Mouse (Mus musculus): Measurements from ENCODE around the gene Gm14409.
"Not testable (repeated sequence)": the region's sequence is repeated elsewhere in the genome, so short reads cannot be mapped to it uniquely, and the experiment has no call there.

Gene Gm14409

DNA sequence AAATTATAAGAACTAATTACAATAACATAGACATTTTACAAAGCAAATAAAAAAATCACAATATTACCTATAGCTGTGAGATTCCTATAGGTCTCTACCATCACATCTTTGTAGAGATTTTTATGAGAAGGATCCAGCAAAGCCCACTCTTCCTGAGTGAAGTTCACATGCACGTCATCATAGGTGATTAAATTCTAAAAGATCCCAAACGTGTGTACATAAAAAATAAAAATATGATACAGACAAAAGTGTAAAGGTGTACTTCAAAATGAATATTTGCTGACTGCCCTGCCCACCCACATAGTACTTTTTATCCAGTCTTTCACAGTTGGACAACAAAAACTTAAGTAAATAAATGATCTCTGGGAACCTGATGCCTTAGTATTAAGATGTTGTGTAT is at the start of gene Gm14409:
Gene Gm14409 (minus strand): TSS at position 101 of the 400 bp plus-strand sequence.
- not testable (repeated sequence) for DNase-seq

DNA sequence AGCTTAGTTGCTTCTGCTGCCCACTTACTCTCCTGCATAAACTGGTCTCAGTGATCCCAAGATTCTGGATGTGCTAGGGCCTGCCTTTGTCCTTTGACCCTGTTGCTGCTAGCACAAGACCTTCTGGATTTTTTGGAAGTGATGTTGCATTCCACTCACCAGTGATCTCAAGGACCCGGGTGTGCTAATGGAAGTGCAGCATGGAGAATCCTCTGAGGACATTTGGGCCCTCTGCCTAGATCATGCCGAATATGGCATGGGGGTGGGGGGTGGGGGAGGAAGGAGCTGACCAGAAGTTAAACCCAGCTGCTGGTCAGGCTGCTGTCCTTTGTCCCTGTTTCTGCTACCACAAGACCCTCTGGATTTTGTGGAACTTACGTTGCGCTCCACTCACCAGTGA is 42.8 kb upstream of the Gm14409 start:
- not testable (repeated sequence) for DNase-seq

DNA sequence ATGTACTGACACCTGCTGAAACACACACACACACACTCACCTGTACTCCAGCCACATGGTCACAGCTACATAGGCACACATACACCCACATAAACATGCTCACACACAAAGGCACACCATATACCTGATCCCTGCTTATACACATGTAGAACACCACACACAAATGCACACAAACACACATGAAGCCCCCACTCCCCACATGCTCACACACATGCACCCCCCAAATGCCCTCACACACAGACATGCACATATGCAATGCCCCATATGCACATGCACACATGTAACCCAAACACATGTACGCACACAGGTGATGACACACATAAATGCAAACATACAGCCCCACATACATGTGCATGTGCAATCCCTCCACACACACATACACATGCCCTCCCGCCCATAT is 38.1 kb upstream of the Gm14409 start:
- DNase-seq: not testable (repeated sequence)

DNA sequence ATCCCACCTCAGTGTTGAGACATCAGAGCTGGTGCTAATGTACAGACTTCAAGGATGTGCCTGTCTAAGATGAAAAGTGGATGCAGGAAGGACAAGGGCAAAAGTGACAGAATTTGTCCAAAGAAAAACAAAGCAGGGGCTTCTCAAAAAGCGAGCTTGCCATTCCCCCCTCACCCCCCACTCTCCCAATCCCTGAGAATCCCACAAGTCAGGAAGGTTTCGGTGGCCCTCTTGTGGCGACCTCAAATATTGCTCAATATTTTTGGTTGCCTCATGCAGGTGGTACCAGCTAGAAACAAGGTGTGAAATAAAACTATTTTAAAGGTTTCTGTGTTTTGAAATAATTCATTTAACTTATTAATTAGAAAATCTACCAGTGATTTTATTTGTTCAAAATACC is 16.9 kb upstream of the Gm14409 start:
- DNase-seq: not testable (repeated sequence)

DNA sequence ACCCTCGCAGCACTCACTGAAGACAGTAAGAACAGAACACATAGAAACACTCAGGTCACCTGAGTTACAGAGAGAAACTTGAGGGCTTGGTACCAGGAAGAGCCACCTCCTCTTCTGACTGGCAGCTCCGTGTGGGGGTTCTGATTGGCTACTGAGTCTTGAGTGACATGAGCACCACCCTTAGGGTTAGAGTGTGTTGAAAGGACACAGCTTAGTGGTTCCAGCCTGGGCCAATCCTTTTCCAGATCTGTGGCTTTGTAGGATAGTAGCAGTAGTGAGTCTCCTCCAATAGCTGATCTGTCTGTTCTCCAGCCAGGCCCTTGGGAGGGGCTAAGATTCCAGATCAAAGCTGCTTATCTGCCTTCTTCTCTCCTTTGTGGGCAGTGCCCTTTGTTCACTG is 10.9 kb upstream of the Gm14409 start:
- DNase-seq: not testable (repeated sequence)

DNA sequence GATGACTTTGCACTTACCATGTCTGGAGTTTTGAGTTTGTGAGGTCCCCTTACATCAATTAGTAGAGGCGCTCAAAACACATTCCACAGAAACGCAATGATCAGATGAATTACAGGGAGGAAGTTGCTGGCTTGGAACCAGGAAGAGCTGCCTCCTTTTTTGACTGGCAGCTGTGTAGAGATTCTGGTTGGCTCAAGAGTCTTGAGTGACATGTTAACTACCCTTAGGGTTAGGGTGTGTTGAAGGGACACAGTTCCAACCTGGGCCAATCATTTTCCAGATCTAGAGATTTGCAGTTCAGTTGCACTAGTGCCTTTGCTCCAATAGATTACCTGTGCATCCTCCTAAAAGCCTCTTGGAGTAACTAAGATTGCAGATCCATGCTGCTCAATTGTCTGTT is 5.4 kb upstream of the Gm14409 start:
- not testable (repeated sequence) for DNase-seq

DNA sequence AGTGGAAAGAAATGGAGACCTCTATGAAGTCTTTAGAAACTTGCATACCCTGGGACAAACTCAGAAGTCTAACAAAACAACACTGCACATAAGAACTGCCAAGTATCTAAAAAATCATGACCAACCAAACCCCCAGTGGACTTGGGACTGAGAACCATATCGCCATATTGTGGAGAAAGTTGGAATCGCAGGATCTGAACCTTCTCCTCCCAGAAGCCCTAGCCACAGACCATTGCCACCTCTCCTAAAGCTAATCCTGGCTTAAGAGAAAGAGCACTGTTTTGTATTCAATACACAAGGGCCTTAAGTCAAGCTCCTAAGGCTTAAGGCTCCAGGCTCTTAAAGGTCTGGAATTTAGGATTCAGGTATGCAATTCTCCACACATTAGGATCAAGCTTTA is 19.4 kb downstream of the Gm14409 start:
- DNase-seq: not testable (repeated sequence)

DNA sequence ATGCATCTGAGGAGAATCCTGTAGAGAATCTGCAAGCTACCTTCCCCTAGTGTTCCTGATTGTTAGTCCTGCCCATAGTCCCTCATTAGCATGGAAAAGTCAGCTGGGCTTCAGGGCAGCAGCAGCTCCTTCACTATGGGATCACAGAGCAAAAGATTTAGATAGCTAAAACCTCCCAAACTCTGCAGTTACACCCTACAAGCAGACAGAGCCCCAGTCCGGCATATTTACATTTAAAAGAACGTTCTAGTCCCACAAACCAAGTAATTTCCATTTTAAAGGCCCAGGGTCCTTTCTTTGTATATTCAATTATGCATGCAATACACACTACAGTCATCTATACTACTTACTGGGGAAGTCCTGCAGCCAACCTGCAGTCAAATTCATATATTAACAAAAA is 36.4 kb downstream of the Gm14409 start:
- DNase-seq: not testable (repeated sequence)

Data from thymus, postnatal 4 days (tissue).